In the genomic region with DNA sequence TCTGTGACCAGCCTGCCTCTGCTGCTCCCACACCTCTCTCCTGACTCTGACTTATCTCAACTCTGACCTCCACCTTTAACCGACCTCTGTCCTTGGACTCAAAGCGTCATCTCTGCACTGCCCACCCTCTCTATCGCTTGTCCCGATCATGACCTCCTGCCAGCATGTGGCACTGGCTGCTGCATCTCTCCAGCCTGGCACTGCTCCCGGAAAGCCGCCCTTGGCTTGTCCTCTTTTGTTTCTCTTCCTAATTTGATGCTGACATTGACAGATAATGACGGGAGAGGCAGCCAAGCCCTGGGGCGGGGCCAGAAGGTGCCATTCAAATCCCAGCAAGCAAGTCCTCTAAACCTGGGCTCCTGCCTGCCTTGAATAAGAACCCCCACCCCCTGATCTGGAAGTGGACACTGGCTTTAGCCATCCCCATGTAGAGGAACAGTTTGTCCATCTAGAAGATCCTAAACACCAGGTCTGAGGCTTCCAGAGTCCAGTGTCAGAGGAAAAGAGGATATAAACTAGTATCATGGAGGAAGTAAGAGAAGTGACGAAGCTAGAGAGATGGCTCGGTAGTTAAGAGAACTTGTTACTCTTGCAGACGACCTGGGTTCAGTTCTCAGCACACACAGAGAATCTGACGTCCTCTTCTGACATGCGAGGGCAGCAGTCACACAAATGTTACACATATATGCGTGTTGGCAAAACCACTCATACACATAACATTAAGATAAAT, we compare ENCODE assay signal across 8 mouse cellular contexts. TPM values are rescaled to one million over a fixed set of nuclear protein-coding genes. Genes with fewer than 3 reads are reported as not detected.
DNase-seq lines count a peak whose midpoint lies in the region; ATAC-seq lines count a peak whose summit lies in the region.

No protein-coding gene starts in this region.

- H3K27ac ChIP-seq in intestine, embryonic 15.5 days: no peak overlapping the region

- H3K9me3 ChIP-seq in intestine, embryonic 15.5 days: no peaks in the 10 kb centered on the region

- 65% methylated on average over 14 of the region's 14 CpGs for WGBS in intestine, embryonic 15.5 days

- H3K4me1 ChIP-seq in intestine, embryonic 15.5 days (replicated peaks): no peaks in the 10 kb centered on the region

- H3K9ac ChIP-seq in intestine, embryonic 15.5 days: no peak overlapping the region

- ATAC-seq in erythroblast, adult 5-6 weeks (replicated peaks; ENCODE audit: low FRiP score, poor library complexity, severe bottlenecking): peak; percentile 48
- ATAC-seq in frontal cortex, adult (ENCODE audit: low TSS enrichment): no peak
- ATAC-seq in intestine, embryonic 15.5 days: no peak

- no peaks in the 10 kb centered on the region for H3K27me3 ChIP-seq in intestine, embryonic 15.5 days (replicated peaks)

- intact Hi-C loops in heart, postnatal 25 days (cut with DNase I): no loop called here

- H3K4me3 ChIP-seq in intestine, embryonic 15.5 days (replicated peaks): no peak overlapping the region

- no peaks in the 10 kb centered on the region for H3K36me3 ChIP-seq in intestine, embryonic 15.5 days

- peak; percentile 40 to 51 for DNase-seq in layer of hippocampus, postnatal 10 days (ENCODE audit: low spot score in 2 of 2)
- no peak for DNase-seq in layer of hippocampus, adult 8-10 months (ENCODE audit: low spot score in 2 of 2)
- peak; percentile 97 for DNase-seq in adrenal gland, adult 2 months
- DNase-seq in heart, postnatal 25 days (ENCODE audit: low spot score): peak; percentile 53
- DNase-seq in lung, postnatal 36 days: peak; percentile 91

- H3K4me2 ChIP-seq in intestine, embryonic 15.5 days (replicated peaks): no peak overlapping the region

RNA-seq across cellular contexts. Expression of a gene that starts 22.6 kb away (rescaled TPM):
- total RNA-seq in layer of hippocampus, postnatal 10 days (2021): 10 to 100 TPM; 23.5 to 24.6 TPM
- total RNA-seq in layer of hippocampus, adult 8-10 months (2022): 10 to 100 TPM; 20.1 to 29.1 (median 23.5) TPM
- total RNA-seq in adrenal gland, adult 2 months (2021): 10 to 100 TPM; 47.7 to 51.1 TPM
- 40.0 and 49.3 TPM in 2 replicates for polyA plus RNA-seq in adrenal gland, adult 2 months (2012; rRNA removed)
- 6.0 and 12.5 TPM in 2 replicates for total RNA-seq in erythroblast, adult 5-6 weeks (2015; ENCODE audit: low replicate concordance)
- 8.1 and 10.9 TPM in 2 replicates for total RNA-seq in erythroblast, adult 5-6 weeks (2017; ENCODE audit: low replicate concordance)
- total RNA-seq in heart, postnatal 25 days (2021): 10 to 100 TPM; 32.5 to 39.6 TPM
- 15.9 and 17.9 TPM in 2 replicates for polyA plus RNA-seq in intestine, embryonic 15.5 days (2015; fragmentation: Nextera tagmentation; extraction: Ambion mirVana)

RNA-seq across cellular contexts. Expression of a gene that starts 52.2 kb away (rescaled TPM):
- 10 to 100 TPM; 16.2 to 19.4 TPM for total RNA-seq in layer of hippocampus, postnatal 10 days (2021)
- total RNA-seq in layer of hippocampus, adult 8-10 months (2022): 10 to 100 TPM; 19.7 to 21.4 (median 20.0) TPM
- total RNA-seq in adrenal gland, adult 2 months (2021): 10 to 100 TPM; 52.0 to 68.9 TPM
- polyA plus RNA-seq in adrenal gland, adult 2 months (2012; rRNA removed): 117 and 120 TPM in 2 replicates
- total RNA-seq in erythroblast, adult 5-6 weeks (2015; ENCODE audit: low replicate concordance): 4.6 and 16.7 TPM in 2 replicates
- 4.7 and 6.6 TPM in 2 replicates for total RNA-seq in erythroblast, adult 5-6 weeks (2017; ENCODE audit: low replicate concordance)
- 10 to 100 TPM; 12.7 to 16.7 TPM for total RNA-seq in heart, postnatal 25 days (2021)
- polyA plus RNA-seq in intestine, embryonic 15.5 days (2015; fragmentation: Nextera tagmentation; extraction: Ambion mirVana): 39.8 and 40.6 TPM in 2 replicates

Comparison
In these comparisons a context has a peak if more than half of its experiments do, and no peak if none do; other contexts are left out.
1. DNase-seq: peak in layer of hippocampus, postnatal 10 days (2 of 2), adrenal gland, adult 2 months (single experiment), heart, postnatal 25 days (single experiment) and lung, postnatal 36 days (single experiment); none in layer of hippocampus, adult 8-10 months (0 of 2).